Mouse (Mus musculus): ENCODE results near the gene Gfi1b. TPM values are rescaled to one million over a fixed set of nuclear protein-coding genes. Genes with fewer than 3 reads are reported as not detected.

Gfi1b gene
- polyA plus RNA-seq, 1 experiment from 2014 or later: not detected

DNA sequence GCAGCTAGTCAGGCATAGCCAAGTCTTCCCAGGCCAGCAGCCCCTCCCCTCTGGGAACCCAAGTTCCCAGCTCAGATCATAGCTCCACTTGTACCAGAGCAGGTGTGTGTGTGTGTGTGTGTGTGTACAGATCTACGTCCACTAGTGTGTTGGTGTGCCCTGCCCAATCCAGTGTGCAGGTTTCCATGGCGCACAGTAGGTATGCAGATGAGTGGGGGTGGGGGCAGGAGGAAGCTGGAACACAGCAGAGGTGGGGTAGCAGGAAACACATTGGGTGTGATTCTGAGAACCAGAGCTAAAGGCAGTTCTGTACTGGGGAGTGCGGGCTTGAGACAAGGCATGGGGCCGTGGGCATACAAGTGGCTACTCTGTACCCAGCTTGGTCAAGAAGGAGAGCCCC is 57.4 kb downstream of the Gfi1b start:
- no peak overlapping the region for H3K4me2 ChIP-seq (replicated peaks)
- H3K4me3 ChIP-seq: no peak overlapping the region
- no peak for ATAC-seq (replicated peaks)
- 92% methylated on average over 4 of the region's 4 CpGs for WGBS
- H3K36me3 ChIP-seq: peaks cover 40% of the 10 kb centered on the region
- no peak overlapping the region for H3K9ac ChIP-seq (replicated peaks)
- no peak overlapping the region for H3K27ac ChIP-seq (replicated peaks)
- H3K9me3 ChIP-seq: no peaks in the 10 kb centered on the region
- H3K27me3 ChIP-seq: no peaks in the 10 kb centered on the region
- H3K4me1 ChIP-seq: no peaks in the 10 kb centered on the region

DNA sequence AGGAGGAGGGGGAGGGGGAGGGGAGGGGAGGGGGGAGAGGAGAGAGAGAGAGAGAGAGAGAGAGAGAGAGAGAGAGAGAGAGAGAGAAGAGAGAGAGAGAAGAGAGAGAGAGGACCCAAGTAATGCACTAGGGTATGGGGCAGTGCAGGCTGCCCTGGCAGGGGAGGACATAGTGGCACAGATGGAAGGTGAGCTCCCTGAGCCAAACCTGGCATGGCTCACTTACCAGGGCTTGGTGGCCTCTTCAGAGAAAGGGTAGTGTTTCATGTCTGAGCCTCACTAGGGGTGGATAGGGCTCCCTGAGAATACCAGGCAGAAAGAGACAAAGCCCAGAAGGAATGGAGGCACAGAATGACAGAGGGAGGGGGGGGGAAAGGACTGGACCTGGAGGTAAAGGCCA is 58.0 kb downstream of the Gfi1b start:
- Histone ChIP-seq H3K4me3 (no peak overlapping the region), H3K9ac (replicated peaks) (no peak overlapping the region), H3K36me3 (peaks cover 37% of the 10 kb centered on the region), H3K4me2 (replicated peaks) (no peak overlapping the region), H3K27me3 (no peaks in the 10 kb centered on the region), H3K4me1 (no peaks in the 10 kb centered on the region), H3K27ac (replicated peaks) (no peak overlapping the region), H3K9me3 (no peaks in the 10 kb centered on the region)
- ATAC-seq (replicated peaks): no peak

DNA sequence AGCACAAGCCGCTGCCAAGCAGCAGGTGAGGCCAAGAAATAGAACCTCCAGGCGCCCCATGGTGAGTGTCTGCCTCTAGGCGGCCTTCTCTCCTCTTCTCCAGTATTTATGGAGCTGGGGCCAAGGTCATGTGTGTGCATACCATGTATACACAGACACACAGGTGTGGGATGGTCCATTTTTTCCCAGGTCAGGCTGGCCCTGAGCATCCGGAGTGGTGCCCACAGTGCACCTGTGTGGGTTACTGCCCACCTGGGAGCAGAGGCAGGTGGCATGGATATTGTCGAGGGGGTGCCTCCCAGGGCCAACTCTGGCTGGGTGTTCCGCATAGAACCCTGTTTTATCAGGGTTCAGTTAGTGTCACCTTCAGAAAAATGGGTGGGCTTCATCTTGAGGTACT is 58.5 kb downstream of the Gfi1b start, which contains the start of gene Cel:
Cel (minus strand) TSS at position 101 of the 400 bp plus-strand sequence.
- Histone ChIP-seq H3K4me1 (no peaks in the 10 kb centered on the region), H3K4me3 (no peak within 1 kb of the TSS), H3K9ac (replicated peaks) (no peak within 1 kb of the TSS), H3K27ac (replicated peaks) (no peak within 1 kb of the TSS), H3K36me3 (peaks cover 31% of the 10 kb centered on the region), H3K9me3 (no peaks in the 10 kb centered on the region), H3K27me3 (no peaks in the 10 kb centered on the region), H3K4me2 (replicated peaks) (no peak within 1 kb of the TSS)
- 83% methylated on average over 6 of the region's 6 CpGs for WGBS
- ATAC-seq (replicated peaks): no peak

Small RNAs within 50 kb of the gene (microRNA-seq; reads per million reads assigned to microRNA genes)
- gene Gm22824: not detected

Other genes starting within 250 kb of the Gfi1b start
- gene Ppp1r26, start 175.2 kb downstream of the Gfi1b start, polyA plus RNA-seq (2015; fragmentation: Nextera tagmentation; extraction: Ambion mirVana): 8.6 and 9.3 TPM in 2 replicates
- gene 1700007K13Rik, start 155.7 kb downstream of the Gfi1b start, polyA plus RNA-seq (2015; fragmentation: Nextera tagmentation; extraction: Ambion mirVana): 1.1 and 3.2 TPM in 2 replicates
- 49.5 and 49.6 TPM in 2 replicates for gene Mrps2, start 153.9 kb downstream of the Gfi1b start, polyA plus RNA-seq (2015; fragmentation: Nextera tagmentation; extraction: Ambion mirVana)
- 0.50 and 0.68 TPM in 2 replicates for gene Gbgt1, start 125.1 kb downstream of the Gfi1b start, polyA plus RNA-seq (2015; fragmentation: Nextera tagmentation; extraction: Ambion mirVana)
- 0.60 and 0.92 TPM in 2 replicates for gene Gm10134, start 115.9 kb downstream of the Gfi1b start, polyA plus RNA-seq (2015; fragmentation: Nextera tagmentation; extraction: Ambion mirVana)
- gene Ralgds, start 108.9 kb downstream of the Gfi1b start, polyA plus RNA-seq (2015; fragmentation: Nextera tagmentation; extraction: Ambion mirVana): 84.6 and 87.8 TPM in 2 replicates
- gene Cel, start 58.6 kb downstream of the Gfi1b start, polyA plus RNA-seq (2015; fragmentation: Nextera tagmentation; extraction: Ambion mirVana): 0.10 TPM in 1 of 2 replicates, not detected in the other
- gene Gtf3c5, start 38.2 kb downstream of the Gfi1b start, polyA plus RNA-seq (2015; fragmentation: Nextera tagmentation; extraction: Ambion mirVana): 41.8 and 42.3 TPM in 2 replicates
- 35.8 and 38.4 TPM in 2 replicates for gene Tsc1, start 19.2 kb upstream of the Gfi1b start, polyA plus RNA-seq (2015; fragmentation: Nextera tagmentation; extraction: Ambion mirVana)
- 1.5 and 1.8 TPM in 2 replicates for gene Spaca9, start 77.7 kb upstream of the Gfi1b start, polyA plus RNA-seq (2015; fragmentation: Nextera tagmentation; extraction: Ambion mirVana)
- gene Ak8, start 78.2 kb upstream of the Gfi1b start, polyA plus RNA-seq (2015; fragmentation: Nextera tagmentation; extraction: Ambion mirVana): 0.92 and 1.7 TPM in 2 replicates
- gene Gtf3c4, start 218.4 kb upstream of the Gfi1b start, polyA plus RNA-seq (2015; fragmentation: Nextera tagmentation; extraction: Ambion mirVana): 21.8 and 23.1 TPM in 2 replicates
- gene Ddx31, start 218.4 kb upstream of the Gfi1b start, polyA plus RNA-seq (2015; fragmentation: Nextera tagmentation; extraction: Ambion mirVana): 17.2 and 17.3 TPM in 2 replicates